Mouse (Mus musculus): ENCODE measurements around the gene Gm10300. TPM values are rescaled to one million over a fixed set of nuclear protein-coding genes. Genes with fewer than 3 reads are reported as not detected.

The Gm10300 gene
- polyA plus RNA-seq, 1 experiment from 2014 or later = not detected

DNA sequence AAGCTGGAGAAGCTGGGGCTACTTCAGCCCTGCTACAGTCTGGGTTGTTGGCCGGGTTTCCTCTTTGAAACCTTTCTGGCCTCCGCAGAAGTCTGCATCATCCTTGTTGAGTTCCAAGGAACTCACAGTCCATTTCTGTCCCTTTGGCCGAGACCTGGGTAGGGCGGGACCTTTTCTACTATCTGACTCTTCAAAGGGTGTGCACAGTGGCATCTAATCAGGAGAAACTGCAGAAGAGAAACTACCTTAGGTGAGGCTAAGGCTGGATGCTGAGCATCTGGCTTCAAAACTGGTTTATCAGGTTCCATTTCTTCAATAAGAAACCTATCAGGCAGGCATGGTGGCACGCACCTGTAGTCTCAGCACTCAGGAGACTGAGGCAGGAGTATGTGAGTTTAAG, 9.9 kb upstream of the Gm10300 start:
- Histone ChIP-seq H3K4me3 (ENCODE audit: low read depth, low read length) (no peak overlapping the region), H3K4me2 (ENCODE audit: low read length) (no peak overlapping the region), H3K9ac (ENCODE audit: low read depth, low read length) (no peak overlapping the region), H3K9me3 (replicated peaks; ENCODE audit: control insufficient read depth, low read length, poor library complexity, severe bottlenecking) (no peaks in the 10 kb centered on the region), H3K4me1 (ENCODE audit: control insufficient read depth, insufficient read depth, low read length) (peaks cover 4% of the 10 kb centered on the region; the same call in 1 of the 2 replicates), H3K27ac (ENCODE audit: low read length) (no peak overlapping the region), H3K27me3 (ENCODE audit: control insufficient read depth, insufficient read depth, low read depth, low read length) (no peaks in the 10 kb centered on the region), H3K36me3 (ENCODE audit: control insufficient read depth, insufficient read depth, low read length) (no peaks in the 10 kb centered on the region)
- 88% methylated on average over 5 of the region's 5 CpGs for WGBS
- ATAC-seq = no peak

DNA sequence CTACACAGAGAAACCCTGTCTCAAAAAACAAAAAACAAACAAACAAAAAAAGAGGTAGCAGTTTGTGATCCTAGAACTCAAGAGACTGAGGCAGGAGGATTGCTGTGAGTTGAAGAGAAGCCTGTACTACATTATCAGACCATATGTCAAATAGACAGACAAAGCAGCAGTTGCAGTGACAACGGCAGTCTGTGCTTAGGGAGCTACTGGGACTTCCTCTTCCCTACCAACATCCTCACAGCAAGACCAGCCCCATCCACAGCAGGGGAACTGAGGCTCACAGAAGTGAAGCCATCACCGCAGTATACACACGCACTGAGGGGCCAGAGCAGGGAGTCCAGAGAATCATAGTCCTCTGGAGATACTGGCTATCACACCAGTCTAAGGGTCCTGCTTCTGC, 8.9 kb upstream of the Gm10300 start:
- Histone ChIP-seq H3K4me2 (ENCODE audit: low read length) (no peak overlapping the region), H3K27me3 (ENCODE audit: control insufficient read depth, insufficient read depth, low read depth, low read length) (no peaks in the 10 kb centered on the region), H3K4me1 (ENCODE audit: control insufficient read depth, insufficient read depth, low read length) (peaks cover 4% of the 10 kb centered on the region; the same call in 1 of the 2 replicates), H3K9me3 (replicated peaks; ENCODE audit: control insufficient read depth, low read length, poor library complexity, severe bottlenecking) (no peaks in the 10 kb centered on the region), H3K27ac (ENCODE audit: low read length) (no peak overlapping the region), H3K9ac (ENCODE audit: low read depth, low read length) (no peak overlapping the region), H3K36me3 (ENCODE audit: control insufficient read depth, insufficient read depth, low read length) (no peaks in the 10 kb centered on the region), H3K4me3 (ENCODE audit: low read depth, low read length) (no peak overlapping the region)
- 81% methylated on average over 3 of the region's 3 CpGs for WGBS
- ATAC-seq = no peak

DNA sequence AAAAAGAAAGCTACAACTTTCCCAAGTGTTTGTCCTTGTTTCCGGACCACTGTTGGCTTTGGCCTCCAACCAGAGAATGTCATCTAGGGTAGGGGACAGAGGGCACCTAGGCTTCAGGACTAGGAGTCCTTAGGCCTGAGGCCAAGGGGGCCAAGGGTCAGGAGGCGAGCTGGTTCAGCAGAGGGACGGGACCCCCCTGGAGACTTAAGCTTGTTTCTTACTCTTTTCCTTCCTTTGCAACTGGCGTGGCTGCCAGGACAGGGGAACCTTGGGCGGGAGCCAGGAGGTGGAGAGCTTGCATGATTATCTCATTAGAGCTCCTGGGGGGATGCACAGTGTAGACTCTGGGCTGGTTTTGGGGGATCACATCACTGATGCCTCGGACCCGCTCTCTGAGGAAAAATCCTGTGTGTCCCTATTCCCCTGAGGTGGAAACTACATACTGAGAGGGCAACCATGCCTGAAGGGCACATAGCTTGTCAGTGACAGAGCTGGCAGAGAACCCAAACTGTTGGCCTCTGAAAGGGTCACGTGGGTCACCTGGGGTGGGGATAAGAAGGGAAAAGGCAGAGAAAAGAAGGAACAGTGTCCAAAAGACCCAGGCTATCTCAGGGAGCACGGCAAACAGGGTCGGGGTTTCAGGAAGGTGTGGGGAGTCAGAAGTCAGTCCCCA, 8.3 kb upstream of the Gm10300 start:
- Histone ChIP-seq H3K27me3 (ENCODE audit: control insufficient read depth, insufficient read depth, low read depth, low read length) (no peaks in the 10 kb centered on the region), H3K4me2 (ENCODE audit: low read length) (no peak overlapping the region), H3K9me3 (replicated peaks; ENCODE audit: control insufficient read depth, low read length, poor library complexity, severe bottlenecking) (no peaks in the 10 kb centered on the region), H3K27ac (ENCODE audit: low read length) (no peak overlapping the region), H3K9ac (ENCODE audit: low read depth, low read length) (no peak overlapping the region), H3K4me1 (ENCODE audit: control insufficient read depth, insufficient read depth, low read length) (peaks cover 4% of the 10 kb centered on the region; the same call in 1 of the 2 replicates), H3K36me3 (ENCODE audit: control insufficient read depth, insufficient read depth, low read length) (no peaks in the 10 kb centered on the region), H3K4me3 (ENCODE audit: low read depth, low read length) (no peak overlapping the region)
- WGBS = 50% methylated on average over 10 of the region's 10 CpGs
- no peak for ATAC-seq

DNA sequence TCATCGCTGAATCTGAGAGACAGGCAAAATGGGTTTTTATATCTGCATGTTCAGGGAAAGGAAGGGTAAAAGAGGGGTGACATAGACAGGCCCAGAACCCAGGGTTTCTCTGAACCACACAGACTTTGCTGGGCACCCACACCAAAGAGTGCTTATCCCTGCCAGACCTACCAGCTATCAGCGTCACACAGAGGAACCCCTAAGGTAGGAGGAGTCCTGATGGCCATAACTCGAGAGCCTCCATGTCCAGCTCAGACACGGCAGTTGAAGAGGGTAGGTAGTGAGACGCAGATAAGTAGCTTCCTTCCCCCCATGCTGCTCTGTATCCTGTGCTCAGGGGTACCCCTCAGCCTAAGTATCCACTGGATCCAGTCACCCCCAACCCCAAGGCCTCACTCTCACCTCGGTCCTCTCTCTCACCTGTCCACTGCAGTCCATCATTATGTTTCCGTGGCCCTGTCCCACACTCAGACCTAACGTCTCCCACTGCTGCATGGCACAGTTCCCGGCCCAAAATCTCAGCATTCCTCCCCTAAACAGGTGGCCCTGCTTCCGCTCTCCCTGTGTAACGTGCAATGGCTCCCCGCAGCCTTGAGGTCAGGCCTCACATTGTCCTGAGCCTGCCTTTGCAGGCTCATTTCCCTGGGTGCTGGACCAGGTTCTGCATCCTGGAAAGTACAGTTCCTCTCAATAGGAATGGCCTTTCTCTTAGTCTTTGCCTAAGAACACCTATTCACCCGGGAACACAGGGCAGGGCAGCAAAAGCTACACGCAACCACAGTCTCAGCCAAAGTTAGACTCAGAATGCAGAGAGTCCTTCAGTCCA, 7.2 kb upstream of the Gm10300 start:
- Histone ChIP-seq H3K9ac (ENCODE audit: low read depth, low read length) (no peak overlapping the region), H3K4me3 (ENCODE audit: low read depth, low read length) (no peak overlapping the region), H3K27ac (ENCODE audit: low read length) (no peak overlapping the region), H3K4me2 (ENCODE audit: low read length) (no peak overlapping the region), H3K27me3 (ENCODE audit: control insufficient read depth, insufficient read depth, low read depth, low read length) (no peaks in the 10 kb centered on the region), H3K9me3 (replicated peaks; ENCODE audit: control insufficient read depth, low read length, poor library complexity, severe bottlenecking) (no peaks in the 10 kb centered on the region), H3K4me1 (ENCODE audit: control insufficient read depth, insufficient read depth, low read length) (peaks cover 4% of the 10 kb centered on the region; the same call in 1 of the 2 replicates), H3K36me3 (ENCODE audit: control insufficient read depth, insufficient read depth, low read length) (no peaks in the 10 kb centered on the region)
- 88% methylated on average over 14 of the region's 14 CpGs for WGBS
- no peak for ATAC-seq

DNA sequence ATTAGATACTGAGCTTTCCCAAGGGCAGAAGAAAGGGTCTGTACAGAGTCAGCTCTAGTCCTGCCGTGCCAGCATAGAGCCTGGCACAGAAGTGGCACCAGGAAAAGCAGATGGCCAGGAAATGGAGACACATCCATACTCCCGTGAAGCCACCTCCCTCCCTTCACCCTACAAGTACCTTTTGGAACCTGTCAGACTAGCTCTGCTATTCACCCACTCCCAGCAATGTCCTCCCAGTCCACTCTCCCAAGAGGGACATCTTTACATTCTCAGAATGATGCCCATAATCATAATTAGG, 6.6 kb upstream of the Gm10300 start:
- H3K9ac ChIP-seq (ENCODE audit: low read depth, low read length) = no peak overlapping the region
- H3K9me3 ChIP-seq (replicated peaks; ENCODE audit: control insufficient read depth, low read length, poor library complexity, severe bottlenecking) = no peaks in the 10 kb centered on the region
- H3K4me1 ChIP-seq (ENCODE audit: control insufficient read depth, insufficient read depth, low read length) = peaks cover 4% of the 10 kb centered on the region; the same call in 1 of the 2 replicates
- H3K27me3 ChIP-seq (ENCODE audit: control insufficient read depth, insufficient read depth, low read depth, low read length) = no peaks in the 10 kb centered on the region
- no peak overlapping the region for H3K4me3 ChIP-seq (ENCODE audit: low read depth, low read length)
- WGBS = 57% methylated on average over 2 of the region's 2 CpGs
- H3K4me2 ChIP-seq (ENCODE audit: low read length) = no peak overlapping the region
- H3K27ac ChIP-seq (ENCODE audit: low read length) = no peak overlapping the region
- no peaks in the 10 kb centered on the region for H3K36me3 ChIP-seq (ENCODE audit: control insufficient read depth, insufficient read depth, low read length)
- ATAC-seq = no peak

DNA sequence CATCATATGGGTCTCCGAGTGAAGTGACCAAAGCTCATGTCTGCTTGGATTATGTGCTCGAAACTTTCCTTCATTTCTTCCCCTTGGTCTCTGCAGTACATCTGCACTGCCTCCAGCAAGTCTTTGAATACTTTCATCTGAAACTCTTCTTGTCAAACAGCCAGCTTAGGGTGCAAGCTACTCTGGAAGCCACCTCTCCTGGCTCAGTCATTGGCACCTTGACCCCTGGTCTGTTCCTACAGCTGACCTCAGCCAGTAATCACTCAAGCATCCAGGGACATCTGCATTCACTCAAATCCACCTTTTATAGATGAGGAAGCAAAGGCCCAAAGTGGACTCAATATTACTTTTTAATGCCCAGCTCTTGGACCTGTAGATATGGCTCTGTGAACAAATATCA, 2.8 kb upstream of the Gm10300 start:
- Histone ChIP-seq H3K27me3 (ENCODE audit: control insufficient read depth, insufficient read depth, low read depth, low read length) (peaks cover 7% of the 10 kb centered on the region; the same call in 1 of the 2 replicates), H3K9me3 (replicated peaks; ENCODE audit: control insufficient read depth, low read length, poor library complexity, severe bottlenecking) (no peaks in the 10 kb centered on the region), H3K4me2 (ENCODE audit: low read length) (no peak overlapping the region), H3K36me3 (ENCODE audit: control insufficient read depth, insufficient read depth, low read length) (no peaks in the 10 kb centered on the region), H3K4me1 (ENCODE audit: control insufficient read depth, insufficient read depth, low read length) (peaks cover 6% of the 10 kb centered on the region; the same call in 1 of the 2 replicates), H3K4me3 (ENCODE audit: low read depth, low read length) (no peak overlapping the region), H3K27ac (ENCODE audit: low read length) (no peak overlapping the region), H3K9ac (ENCODE audit: low read depth, low read length) (no peak overlapping the region)
- ATAC-seq = no peak
- WGBS = 100% methylated on average over 2 of the region's 2 CpGs

DNA sequence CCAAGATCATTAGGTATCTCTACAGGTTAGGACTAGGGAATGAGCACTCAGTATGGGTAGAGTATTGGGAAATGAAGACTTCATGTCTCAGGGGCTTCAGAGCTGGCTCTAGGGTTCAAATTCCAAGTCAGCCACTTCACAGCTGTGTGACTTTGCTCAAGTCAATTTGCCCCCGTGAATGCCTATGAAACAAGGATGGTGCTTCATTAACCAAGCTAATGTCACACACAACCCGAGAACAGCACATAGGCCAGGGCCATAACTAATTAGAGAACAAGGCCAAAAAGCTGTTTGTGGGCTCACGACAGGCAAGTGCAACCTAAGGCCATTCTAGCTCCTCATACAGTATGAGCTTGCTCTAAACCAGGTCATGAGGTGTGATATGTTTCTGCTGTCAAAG, 2.3 kb upstream of the Gm10300 start:
- Histone ChIP-seq H3K4me2 (ENCODE audit: low read length) (no peak overlapping the region), H3K4me3 (ENCODE audit: low read depth, low read length) (no peak overlapping the region), H3K36me3 (ENCODE audit: control insufficient read depth, insufficient read depth, low read length) (no peaks in the 10 kb centered on the region), H3K27me3 (ENCODE audit: control insufficient read depth, insufficient read depth, low read depth, low read length) (peaks cover 7% of the 10 kb centered on the region; the same call in 1 of the 2 replicates), H3K27ac (ENCODE audit: low read length) (no peak overlapping the region), H3K9ac (ENCODE audit: low read depth, low read length) (no peak overlapping the region), H3K9me3 (replicated peaks; ENCODE audit: control insufficient read depth, low read length, poor library complexity, severe bottlenecking) (no peaks in the 10 kb centered on the region), H3K4me1 (ENCODE audit: control insufficient read depth, insufficient read depth, low read length) (peaks cover 6% of the 10 kb centered on the region; the same call in 1 of the 2 replicates)
- WGBS = 80% methylated on average over 3 of the region's 3 CpGs
- no peak for ATAC-seq

DNA sequence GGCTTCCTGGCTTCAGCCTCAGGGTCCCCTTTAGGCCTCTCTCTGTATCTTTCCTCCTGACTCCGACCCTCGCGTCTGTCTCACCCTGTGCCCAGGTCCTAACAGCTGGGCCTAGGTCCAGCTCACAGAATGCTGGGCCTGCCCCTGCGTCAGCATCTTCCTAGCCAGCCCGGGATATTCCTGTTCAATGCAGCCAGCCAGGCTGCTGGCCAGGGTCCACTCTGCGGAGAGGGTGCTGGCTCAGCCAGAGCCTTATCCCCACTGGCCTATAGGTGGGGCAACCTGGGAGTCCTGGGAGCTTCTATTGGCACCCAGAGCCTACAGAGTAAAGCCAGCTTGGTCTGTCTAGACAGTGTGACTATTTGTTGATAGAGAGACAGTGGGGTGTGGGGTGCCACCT, 1.6 kb upstream of the Gm10300 start:
- H3K4me3 ChIP-seq (ENCODE audit: low read depth, low read length) = no peak overlapping the region
- no peak overlapping the region for H3K9ac ChIP-seq (ENCODE audit: low read depth, low read length)
- no peaks in the 10 kb centered on the region for H3K9me3 ChIP-seq (replicated peaks; ENCODE audit: control insufficient read depth, low read length, poor library complexity, severe bottlenecking)
- H3K27ac ChIP-seq (ENCODE audit: low read length) = no peak overlapping the region
- 56% methylated on average over 6 of the region's 6 CpGs for WGBS
- no peak for ATAC-seq
- H3K4me2 ChIP-seq (ENCODE audit: low read length) = no peak overlapping the region
- peaks cover 10% of the 10 kb centered on the region; the same call in 1 of the 2 replicates for H3K27me3 ChIP-seq (ENCODE audit: control insufficient read depth, insufficient read depth, low read depth, low read length)
- no peaks in the 10 kb centered on the region for H3K36me3 ChIP-seq (ENCODE audit: control insufficient read depth, insufficient read depth, low read length)
- H3K4me1 ChIP-seq (ENCODE audit: control insufficient read depth, insufficient read depth, low read length) = peaks cover 6% of the 10 kb centered on the region; the same call in 1 of the 2 replicates
